Mouse (Mus musculus): ENCODE measurements around the gene Ctdspl.

Ctdspl gene

DNA sequence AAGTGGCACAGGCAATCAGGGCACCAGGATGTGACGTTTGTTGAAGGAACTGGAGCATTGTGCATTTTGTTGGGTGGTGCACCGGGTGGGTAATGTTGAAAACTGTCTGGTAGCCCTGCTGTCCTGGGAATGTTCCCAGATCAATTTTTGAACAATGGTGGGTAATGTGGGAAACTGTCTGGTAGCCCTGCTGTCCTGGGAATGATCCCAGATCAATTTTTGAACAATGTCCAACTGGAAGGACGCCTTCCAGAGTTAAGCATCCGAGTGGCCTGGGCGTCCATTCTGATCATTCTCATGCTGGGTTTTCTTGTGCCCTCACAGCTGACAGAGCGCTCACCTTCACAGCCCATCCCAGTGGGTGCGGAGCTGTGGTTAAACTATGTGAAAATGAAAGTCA lies 101.1 kb downstream of the Ctdspl start:
- no peak for DNase-seq (ENCODE audit: low read depth, low spot score)

DNA sequence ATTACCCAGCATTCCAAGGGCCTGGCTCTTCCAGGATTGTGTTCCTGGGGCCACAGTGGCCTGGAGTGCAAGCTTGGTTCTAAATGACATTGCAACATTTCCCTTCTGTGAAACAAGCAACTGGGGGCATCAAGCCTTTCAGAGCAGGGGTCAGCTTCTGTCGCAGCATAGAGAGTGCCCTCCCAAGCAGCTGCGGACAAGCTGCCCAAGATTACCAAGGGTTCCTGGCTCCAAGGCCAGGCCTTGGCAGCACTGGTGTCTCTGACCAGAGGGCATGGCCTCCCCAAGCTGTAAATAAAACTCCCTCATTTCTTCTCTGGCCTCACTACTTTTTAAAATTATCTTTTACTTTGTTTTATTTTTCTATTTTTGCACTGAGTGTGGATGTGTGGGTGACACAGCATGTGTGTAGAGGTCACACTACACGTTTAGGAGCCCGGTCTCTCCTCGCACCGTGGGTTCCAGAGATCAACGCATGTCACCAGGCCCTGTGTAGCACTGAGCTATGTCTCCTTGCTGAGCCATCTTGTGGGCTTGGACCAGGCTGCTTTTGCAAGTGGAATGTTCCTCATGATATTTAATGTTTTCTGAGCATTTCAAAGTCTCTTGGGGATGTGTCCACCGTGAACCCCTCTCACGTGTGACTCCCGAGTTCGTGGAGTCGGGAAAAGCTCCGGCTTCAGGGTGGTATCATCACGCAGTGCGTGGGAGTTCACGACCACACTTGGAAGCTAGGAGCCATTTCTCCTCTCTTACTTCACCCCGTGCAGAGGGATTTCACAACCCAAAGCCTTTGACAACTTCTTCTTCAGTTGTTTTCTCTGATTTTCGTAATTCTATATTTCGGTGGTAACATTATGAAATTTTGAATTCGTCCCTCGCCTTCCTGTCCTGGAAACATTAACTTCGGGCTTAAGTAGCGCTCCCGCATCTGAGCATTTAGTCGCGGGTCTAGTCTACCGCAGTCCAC lies 102.3 kb downstream of the Ctdspl start:
- DNase-seq (ENCODE audit: low read depth, low spot score) = no peak

DNA sequence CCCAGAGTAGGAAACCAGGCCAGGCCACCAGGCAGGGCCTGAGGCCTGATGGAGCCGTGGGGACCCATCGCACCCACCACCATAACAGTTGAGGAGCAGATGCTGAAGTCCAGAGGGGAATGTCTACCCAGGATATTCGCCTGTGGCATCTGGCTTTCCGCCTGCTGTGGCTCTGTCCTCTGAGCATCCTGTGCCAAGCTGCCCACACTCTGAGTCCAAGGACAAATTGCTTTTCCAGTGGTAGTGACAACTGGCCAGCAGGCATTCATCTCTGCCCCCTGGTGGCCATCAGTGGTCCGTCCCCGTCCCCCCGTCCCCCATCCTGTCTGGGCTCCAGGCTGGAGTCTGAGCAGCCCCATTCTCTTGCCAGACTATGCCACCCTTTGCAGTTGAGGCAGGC lies 103.3 kb downstream of the Ctdspl start:
- DNase-seq (ENCODE audit: low read depth, low spot score) = no peak

DNA sequence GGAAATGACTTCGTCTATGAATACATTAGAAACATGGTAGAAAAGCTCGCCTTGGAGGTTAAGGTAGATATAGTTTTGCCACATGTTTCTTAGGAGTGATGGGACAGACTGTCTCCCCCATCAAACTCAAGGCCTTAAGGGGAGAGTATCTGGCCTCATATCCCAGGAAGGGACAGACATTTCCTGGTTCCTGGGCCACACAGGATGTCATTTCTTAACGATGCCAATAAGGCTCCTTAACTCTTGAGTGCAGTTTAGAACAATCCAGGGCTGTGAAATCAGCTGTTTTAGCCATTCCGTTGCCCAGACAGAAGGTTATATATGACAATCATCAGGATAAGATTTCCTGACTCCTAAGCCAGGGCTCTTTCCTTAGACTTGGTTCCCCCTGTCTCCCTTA lies 104.8 kb downstream of the Ctdspl start:
- no peak for DNase-seq (ENCODE audit: low read depth, low spot score)

DNA sequence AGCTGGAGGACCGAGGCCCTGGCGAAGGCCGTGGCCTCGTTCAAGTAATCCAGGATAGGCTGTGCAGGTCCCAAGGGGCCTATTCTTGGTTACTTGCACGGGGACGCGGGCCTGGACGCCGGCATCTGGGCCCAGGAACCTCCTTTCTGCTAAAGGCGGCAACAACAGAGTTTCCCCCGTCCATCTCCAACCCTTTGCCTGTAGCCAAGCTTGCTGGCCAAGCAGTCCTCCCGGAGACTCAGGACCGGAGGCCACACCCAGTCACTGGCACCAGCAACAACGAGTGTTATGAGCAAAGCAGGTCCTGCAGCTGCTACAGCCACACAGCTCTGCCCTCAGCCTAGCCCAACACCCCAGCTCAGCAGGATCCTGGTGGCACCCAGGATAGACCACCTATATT lies 105.5 kb downstream of the Ctdspl start:
- no peak for DNase-seq (ENCODE audit: low read depth, low spot score)

DNA sequence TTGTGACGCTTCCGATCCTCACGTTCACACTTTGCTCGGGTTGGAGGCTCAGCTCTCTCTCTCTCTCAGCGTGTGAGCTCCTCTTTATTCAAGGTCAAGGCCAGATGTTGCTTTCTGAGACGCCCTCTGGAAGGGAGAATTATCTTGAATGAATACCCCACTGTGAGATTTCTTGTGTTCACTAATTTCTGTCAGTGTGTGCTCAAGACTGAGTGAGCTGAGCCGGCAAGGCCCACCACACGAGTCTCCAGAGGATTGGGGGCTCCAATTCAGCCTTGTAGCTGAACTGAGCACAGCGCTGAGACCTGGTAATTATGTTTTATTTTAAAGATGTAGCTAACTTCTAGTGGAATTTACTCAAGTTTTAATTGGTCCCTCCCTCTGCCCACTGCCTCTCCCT lies 106.3 kb downstream of the Ctdspl start:
- no peak for DNase-seq (ENCODE audit: low read depth, low spot score)

DNA sequence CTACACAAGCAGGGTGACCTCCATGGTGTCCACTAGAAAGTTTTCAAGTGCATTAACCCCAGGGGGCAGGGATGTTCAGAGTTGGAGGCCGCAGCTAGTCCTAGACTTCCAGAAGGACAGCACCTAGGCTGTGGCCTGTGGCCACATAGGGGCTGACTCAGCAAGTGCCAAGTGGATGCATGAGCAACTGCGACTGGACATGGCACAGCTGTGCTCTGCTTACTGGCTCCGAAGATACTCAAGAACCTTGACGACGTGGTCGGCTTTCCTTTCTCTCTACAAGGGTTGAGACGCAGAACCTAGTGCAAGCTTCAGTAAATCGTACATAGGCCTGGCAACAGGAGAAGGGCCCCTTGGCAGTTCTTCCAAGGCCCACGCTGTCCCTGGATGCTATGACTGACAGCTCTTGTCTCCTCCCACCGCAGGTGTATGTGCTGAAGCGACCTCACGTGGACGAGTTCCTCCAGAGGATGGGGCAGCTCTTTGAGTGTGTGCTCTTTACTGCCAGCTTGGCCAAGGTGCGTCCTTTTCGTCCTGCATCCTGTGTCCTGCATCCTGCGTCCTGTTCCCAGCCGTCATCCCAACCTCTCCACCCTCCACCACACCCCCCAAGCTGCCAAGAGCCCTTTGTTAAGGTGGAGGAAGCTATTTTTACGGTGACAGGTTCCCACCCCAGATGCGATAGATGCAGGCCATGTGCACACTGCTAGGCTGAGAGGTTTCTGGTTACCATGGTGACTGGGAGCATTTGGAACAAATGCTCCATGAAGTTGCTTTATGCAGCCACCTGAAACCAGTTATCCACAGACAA lies 107.1 kb downstream of the Ctdspl start:
- peak; percentile 70 for DNase-seq (ENCODE audit: low read depth, low spot score)

DNA sequence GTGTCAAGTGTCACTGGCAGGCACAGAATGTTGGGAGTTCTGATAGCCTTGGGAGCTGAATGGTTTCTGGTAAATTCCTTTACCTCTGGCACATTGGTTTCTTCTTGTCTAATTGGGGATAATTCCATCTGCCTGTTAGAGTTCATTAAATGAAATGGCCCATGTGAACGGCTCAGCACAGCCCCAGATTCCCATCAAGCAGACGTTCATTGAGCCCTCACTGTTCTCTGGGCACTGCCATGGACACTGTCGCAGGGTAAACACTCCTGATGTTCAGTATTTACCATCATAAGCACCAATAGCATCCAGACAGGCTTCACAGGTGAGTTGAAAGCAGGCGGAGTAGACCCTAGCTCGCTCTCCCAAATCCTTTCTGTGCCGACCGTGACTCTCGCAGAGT lies 107.8 kb downstream of the Ctdspl start:
- DNase-seq (ENCODE audit: low read depth, low spot score) = no peak

DNA sequence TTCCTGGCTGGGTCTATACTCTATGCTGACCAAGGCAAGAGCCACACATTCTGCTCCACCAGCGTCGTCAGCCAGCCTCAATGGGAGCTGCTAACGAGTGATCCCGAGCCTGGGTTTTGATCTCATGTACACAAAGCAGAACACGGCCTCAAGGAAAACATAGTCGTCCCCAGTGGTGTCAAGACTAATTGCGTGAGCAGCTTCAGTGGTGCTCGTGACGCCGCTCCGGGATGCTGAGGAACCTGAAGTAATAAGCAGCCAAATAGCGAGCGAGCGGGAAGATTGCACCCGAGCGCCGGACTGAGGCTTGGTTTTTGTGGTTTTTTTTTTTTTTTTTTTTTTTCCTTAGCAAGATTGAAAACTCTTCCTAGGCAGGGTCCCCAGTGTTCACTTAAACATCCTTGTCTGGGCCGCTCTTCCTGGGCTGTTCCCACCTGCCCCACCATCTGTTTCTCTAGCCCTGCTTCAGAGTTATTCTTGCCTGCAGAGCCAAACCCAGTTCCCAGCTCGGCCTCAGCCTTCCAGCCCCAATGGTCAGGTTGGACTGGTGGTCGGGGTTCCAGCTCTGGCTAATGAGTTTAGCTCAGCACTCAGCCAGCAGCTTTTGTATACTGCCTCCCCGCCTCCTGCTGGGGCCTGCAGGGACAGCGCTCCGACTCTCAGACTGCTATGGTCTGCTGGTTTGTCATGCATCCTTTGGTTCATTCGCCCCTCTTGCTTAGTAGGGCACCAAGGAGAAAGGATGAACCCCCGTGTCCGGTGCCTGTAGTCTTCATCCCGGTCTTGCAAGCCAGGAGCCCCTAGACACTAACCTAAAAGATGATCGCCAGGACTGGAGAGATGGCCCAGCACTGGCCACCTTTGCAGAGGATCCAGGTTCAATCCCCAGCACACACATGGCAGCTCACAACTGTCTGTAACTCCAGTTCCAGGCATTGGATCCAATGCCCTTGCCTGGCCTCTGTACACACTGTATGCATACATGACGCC lies 108.7 kb downstream of the Ctdspl start:
- no peak for DNase-seq (ENCODE audit: low read depth, low spot score)

DNA sequence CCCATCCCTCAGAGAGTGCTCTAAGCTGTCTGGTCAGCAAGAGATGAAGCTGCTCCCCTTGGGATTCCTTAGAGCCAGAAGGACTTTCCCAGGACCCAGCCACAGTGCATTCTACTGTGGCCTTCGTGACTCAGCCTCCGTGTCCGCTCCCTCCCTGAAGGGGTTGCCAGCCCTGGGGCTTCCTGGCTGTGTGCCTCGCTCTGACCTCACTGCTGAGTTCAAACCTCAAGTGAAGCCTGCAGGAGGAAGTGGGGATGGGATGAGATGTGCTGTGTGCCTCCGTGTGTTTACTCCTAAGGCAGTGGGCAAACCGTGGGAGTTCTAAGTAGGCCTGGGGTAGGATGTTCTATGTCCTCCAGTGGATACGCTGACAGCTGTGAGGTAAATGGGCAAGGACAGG lies 109.6 kb downstream of the Ctdspl start:
- DNase-seq (ENCODE audit: low read depth, low spot score) = no peak

DNA sequence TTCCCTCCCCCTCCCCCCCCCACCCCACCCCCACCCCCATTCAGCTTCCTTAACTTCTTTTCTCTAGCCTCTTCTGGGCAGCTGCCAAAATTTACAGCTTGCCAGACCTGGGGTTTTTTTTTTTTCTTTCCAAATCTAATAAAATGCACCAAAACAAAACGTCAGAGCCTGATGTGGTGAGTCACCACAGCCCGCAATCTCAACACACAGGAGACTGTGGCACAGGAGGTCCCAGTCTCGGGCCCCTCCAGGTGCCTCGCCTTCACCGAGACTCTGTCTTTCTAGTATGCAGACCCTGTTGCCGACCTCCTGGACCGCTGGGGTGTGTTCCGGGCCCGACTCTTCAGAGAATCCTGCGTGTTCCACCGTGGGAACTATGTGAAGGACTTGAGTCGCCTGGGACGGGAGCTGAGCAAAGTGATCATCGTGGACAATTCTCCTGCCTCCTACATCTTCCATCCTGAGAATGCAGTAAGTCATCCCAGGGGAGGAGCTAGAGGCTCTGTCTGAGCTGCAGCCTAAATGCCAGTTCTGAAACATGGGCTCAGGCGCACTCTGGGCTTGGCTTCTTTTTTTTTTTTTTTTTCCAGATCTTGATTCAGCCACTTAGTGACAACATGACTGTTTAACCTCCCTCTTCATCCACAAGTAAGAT lies 111.0 kb downstream of the Ctdspl start:
- DNase-seq (ENCODE audit: low read depth, low spot score) = no peak

DNA sequence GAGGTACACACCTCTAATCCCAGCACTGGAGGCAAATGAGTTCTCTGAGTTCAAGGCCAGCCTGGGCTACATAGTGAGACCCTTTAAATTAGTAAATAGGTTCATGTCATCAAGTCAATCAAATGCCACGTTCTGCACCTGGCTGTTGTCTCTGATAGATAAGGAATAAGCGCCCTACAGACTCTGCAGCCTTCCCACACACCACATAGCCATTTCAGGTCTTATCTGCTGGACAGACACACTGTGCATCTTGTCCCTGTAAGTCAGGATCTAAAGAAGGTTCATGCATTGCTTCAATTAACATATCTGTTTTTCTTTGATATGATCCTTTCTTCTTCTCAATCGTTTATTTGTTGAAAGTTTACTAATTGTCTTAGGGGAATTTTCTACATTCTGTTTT lies 112.3 kb downstream of the Ctdspl start:
- DNase-seq (ENCODE audit: low read depth, low spot score) = no peak

DNA sequence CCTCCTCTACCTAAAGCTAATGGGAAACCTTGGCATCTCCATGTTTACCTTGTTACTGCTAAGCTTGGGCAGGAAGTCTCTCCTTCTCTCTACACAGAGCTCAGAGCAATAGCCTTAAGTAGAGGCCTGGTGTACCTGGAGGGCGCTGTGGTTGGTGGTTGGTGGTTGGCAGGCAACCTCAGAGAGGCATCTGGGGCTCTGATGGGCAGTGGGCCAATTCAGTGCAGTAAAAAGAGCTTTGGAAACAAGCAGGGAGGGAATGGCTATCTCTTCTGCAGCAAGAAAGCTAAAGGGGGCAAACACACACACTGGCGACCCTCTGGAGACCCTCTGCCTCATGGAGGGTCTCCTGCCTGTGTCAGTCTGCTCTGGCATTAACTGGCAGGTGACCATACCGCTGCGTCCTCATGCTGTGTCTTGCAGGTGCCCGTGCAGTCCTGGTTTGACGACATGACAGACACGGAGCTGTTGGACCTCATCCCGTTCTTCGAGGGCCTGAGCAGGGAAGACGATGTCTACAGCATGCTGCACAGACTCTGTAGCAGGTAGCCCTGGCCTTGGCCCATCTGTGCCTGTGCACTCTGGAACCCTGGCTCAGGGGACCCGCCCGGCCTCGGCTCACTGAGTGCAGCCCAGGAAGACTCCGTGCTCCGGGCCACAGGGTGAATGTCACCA lies 114.0 kb downstream of the Ctdspl start:
- no peak for DNase-seq (ENCODE audit: low read depth, low spot score)

DNA sequence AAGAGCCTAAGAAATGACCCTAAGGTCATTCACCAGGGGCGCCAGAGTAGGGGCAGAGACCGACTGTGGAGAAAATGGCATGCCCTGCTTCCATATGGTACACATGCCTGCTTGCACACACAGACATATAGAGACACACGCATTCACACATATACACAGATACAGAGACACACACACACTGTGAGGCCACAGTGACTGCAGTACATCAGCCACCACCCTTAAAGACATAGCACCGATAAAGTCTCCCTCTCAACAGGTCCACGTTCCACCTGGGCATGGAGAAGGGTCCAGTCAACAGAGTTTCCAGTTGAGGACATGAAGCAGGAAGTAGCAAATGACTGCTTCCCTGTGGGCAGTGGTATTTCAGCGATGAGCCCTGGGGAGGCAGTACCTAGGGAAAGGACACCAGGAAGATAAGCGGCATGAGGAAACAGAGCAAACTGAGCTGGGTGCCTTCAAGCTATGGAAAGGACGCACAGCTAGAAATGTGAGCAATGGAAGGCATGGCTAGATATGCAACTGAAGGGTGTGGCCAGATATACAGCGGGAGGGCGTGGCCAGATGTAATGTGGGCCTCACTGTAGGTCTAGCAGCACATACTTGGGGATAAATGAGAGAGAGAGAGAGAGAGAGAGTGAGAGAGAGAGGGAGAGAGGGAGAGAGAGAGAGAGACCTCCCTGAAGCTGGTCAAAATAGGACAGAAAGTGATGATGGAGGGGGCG lies 122.1 kb downstream of the Ctdspl start:
- no peak for DNase-seq (ENCODE audit: low read depth, low spot score)

DNA sequence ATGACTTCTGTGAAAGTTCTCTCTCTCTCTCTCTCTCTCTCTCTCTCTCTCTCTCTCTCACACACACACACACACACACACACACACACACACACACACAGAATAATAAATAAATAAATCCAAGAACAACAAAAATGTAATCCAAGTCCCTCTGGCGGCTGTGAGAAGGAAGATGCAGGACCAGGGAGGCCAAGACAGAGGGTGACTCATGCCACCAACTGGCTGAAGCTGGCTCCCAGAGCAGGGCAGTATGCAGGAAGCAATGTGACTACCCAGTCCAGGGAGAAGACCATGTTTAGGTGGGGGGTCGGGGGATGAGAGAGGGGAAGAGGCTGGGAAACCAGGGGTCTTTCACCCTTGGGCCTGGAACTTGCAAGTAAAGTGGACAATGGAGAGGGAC lies 124.9 kb downstream of the Ctdspl start:
- no peak for DNase-seq (ENCODE audit: low read depth, low spot score)

DNA sequence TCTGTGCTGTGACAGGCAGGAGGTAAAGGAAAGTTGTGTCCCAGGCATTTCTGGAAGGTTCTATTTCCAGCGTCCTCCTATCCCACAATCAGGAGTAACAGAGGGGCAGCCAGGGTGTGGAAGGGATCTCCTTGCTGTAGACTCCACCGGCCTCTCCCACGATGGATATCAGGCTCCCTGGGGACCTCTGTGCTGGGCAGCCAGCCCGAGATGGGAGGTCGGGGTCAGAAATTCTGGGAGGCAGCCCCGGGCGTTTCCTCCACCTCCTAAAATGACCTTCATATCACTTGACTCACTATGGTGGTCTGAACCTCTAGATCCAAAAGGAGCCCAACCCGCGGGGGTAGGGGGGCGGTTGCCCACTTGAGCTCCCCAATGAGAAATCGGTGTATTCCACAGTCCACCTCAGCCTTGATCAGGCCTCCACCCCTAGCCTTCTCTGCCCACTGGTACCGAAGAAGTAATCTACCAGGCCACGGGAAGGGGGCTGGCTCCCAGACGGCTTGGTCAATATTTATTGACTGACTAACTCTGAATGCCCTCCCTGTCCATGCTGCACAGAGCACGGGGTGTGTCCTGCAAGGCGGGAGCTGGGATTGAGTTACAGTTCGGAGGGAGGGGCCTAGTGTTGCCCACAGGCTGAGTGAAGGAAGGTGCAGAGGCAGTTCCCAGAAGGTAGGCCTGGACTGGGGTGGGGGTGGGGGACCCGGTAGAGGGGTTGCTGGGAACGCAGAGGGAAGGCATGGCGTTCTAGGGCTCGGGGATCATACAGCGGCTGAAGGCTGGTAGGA lies 126.1 kb downstream of the Ctdspl start, which contains the start of gene Vill:
Gene Vill, plus strand, starts transcription at position 625 of the 791 bp plus-strand sequence.
- DNase-seq (ENCODE audit: low read depth, low spot score) = peak; percentile 84

DNA sequence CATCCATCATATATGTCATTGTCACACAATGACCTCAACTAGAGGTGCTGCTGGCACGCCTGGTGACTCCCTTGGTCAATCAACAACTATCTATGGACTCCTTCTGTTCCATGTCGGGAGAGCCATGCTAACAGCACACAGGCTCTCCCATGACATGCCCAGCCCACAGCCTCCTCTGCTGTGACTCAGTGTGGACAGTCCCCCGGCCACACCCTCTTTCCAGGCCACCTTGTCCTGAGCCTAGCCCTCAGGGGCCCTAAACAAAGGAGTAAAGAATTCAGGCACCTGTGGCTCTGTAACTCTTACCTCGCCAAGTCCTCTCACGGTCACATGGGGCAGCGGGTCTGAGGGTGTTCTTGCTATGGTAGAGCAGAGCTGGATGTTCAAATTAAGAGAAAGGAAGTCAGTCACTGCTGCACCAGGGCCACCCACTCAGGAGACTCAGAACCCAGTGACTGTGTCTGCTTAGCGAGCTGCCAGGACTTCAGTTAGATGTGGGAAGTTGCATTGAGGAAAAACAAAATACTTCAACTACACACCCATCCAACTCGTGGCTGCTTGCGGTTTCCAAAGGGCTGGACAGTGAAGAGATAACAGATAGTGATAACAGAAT lies 127.8 kb downstream of the Ctdspl start:
- no peak for DNase-seq (ENCODE audit: low read depth, low spot score)

DNA sequence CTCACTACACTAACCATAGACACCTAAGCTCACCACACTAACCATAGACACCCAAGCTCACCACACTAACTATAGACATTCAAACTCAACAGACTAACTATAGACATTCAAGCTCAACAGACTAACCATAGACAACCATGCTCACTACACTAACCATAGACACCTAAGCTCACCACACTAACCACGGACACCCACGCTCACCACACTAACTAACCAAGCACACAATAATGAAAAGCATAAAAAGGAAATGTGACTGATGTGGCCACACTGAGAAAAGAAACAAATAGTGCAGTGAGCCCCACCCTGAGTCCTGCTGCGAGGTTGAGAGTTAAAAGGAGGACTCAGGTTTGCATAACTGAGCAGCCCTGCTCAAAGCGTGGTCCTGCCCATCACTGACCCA lies 129.1 kb downstream of the Ctdspl start:
- DNase-seq (ENCODE audit: low read depth, low spot score) = no peak
